Mouse (Mus musculus) embryo, embryonic 10.5 days (tissue): Measurements from ENCODE around the gene Ctf2.

Experiments
- DNase-seq: peaks from one replicate; pipeline ENCODE4 v3.0.0-alpha.2; 2015; ENCODE audit warnings: low spot score

The Ctf2 gene

DNA sequence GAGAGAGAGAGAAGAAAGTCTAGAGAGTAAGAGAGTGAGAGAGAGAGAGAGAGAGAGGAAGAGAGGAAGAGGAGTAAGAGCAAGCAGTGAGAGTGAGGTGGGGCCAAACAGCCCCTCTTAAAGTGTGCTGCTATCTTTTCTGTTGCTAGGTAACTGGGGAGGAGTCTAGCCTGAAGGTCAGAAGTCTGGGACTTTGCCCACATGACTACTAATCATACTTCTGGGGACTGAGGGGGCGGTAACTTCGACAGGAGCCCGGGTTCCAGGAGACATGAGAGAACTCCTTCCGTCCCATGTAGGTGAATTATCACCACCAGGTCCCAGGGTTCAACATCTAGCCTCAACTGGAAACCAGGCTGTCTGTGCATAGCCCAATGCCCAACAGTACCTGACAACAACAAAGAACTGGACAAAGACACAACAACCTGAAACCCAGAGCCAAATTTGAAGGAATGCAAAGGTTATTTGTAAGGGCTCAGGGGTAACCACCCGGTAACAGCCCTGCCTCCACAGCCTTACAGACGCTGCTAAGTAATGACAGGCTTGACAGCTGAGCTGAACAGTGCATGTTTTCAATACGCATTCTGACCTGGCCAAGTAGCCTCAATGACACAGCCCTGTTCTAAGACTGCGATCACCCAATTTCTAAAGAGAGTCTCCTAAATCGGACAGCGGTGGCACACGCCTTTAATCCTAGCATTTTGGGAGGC lies 45.1 kb downstream of the Ctf2 start:
- peak; percentile 22 for DNase-seq

GRCm38 (mm10) chr7:127685304-127686018 lies 46.5 kb downstream of the Ctf2 start:
- no peak for DNase-seq

GRCm38 (mm10) chr7:127681888-127682553 lies 49.9 kb downstream of the Ctf2 start:
- no peak for DNase-seq

GRCm38 (mm10) chr7:127680541-127680940 lies 51.4 kb downstream of the Ctf2 start:
- no peak for DNase-seq

DNA sequence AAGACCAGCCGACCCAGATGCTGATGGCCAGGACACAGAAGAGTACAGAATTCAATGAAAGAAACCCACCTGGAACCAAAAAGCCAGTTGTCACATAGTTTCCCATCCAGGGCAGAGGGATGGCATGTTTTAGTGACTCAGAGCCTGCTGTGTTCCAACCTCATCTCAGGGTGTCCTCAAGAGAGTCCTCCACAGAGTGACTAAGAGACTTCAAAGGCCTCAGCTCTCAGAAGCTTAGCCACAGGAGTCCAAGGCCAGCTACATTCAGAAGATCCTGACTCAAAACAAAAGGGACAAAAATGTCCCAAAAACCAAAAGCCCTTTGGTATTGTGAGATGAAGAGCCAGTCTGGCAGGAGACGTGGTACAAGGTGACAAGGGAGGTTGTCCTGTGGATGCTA lies 53.2 kb downstream of the Ctf2 start:
- DNase-seq = no peak

- no peak for DNase-seq
These were observed 54.4 kb downstream of the Ctf2 start for GRCm38 (mm10) chr7:127677609-127678008.

GRCm38 (mm10) chr7:127677077-127677476 lies 54.9 kb downstream of the Ctf2 start:
- DNase-seq = peak; percentile 64

DNA sequence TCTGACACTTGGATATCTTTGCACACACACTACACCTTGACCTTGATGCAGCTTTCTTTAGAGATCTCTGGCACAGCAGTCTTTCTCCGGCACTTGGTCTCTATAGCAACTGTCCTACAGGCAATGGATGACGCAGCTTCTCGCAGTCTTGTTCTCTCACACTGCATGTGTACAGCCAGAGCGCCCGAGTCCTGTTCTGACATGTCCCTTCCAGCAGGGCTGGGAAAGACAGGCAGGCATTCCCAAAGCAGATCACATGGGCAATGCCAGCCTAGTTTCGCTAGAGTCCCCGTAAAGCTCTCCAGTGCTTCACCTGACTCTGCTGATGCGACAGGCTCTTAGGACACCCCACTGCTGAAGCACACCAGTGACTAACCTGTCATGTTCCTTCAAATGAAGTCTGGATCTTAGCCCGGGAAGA lies 56.6 kb downstream of the Ctf2 start:
- peak; percentile 9 for DNase-seq

GRCm38 (mm10) chr7:127674977-127675376 lies 57.0 kb downstream of the Ctf2 start:
- peak; percentile 95 for DNase-seq

DNA sequence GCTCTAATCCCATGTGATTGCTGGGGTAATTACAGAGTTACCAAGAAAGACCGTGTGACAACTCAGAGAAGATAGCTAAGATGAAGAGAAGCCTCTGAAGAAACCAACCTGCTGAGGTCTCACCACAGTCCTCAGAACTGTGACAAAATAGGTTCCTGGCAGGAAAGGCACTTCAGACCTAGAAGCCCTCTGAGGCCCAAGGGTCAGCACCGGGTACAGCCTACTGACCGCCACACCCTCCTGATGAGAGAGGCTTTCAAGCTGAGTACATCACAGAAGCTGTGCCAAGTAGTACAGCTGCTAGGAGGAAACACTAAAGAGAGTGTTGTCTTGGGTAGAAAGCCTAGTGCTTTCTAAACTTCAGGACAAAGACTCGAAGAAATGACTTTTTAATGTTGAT lies 59.2 kb downstream of the Ctf2 start:
- no peak for DNase-seq

DNA sequence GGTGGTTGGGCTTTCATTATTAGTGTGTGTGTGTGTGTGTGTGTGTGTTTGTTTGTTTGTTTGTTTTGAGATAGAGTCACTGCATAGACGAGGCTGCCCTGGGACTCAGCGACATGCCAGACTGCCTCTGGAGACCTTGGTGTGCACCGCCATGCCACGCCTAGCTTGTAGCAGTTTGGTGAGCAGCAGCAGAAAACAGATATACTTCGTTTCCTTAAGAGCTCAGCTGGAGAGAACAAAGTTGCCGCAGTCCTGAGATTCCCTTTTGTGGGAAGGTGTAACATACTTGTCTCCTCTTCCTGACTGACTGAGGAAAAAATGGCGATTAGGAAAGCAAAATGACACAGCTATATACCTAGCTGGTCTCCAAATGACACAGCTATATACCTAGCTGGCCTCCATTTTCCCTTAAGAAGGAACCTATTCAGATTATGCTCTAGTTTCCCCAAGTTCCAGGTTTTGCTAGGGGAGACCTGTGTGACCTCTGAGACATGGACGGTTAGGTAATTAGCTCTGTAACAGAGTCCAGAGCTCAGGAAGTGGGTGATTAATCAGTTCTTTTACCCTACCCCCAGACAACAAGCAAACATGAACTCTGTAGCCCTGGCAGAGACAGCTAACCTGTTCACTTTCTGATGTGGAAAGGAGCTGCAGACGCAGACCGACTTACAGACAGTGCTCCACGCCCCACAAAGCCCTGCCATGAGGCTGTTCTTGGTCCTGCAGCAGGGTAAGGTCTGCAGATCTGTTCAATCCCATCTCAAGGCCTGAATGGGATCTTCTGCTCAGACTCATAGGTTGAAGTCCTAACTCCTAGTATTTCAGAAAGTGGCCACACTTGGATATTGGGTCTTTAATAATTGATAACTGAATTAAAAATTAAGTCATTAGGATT lies 59.8 kb downstream of the Ctf2 start:
- no peak for DNase-seq
